Mouse (Mus musculus): ENCODE measurements around the gene Syne2. TPM values are rescaled to one million over a fixed set of nuclear protein-coding genes. Genes with fewer than 3 reads are reported as not detected.
A peak's percentile ranks its signal among the peaks of the same experiment; 100 is the strongest.

Syne2 gene
- polyA plus RNA-seq, 1 experiment: 28.0 TPM

DNA sequence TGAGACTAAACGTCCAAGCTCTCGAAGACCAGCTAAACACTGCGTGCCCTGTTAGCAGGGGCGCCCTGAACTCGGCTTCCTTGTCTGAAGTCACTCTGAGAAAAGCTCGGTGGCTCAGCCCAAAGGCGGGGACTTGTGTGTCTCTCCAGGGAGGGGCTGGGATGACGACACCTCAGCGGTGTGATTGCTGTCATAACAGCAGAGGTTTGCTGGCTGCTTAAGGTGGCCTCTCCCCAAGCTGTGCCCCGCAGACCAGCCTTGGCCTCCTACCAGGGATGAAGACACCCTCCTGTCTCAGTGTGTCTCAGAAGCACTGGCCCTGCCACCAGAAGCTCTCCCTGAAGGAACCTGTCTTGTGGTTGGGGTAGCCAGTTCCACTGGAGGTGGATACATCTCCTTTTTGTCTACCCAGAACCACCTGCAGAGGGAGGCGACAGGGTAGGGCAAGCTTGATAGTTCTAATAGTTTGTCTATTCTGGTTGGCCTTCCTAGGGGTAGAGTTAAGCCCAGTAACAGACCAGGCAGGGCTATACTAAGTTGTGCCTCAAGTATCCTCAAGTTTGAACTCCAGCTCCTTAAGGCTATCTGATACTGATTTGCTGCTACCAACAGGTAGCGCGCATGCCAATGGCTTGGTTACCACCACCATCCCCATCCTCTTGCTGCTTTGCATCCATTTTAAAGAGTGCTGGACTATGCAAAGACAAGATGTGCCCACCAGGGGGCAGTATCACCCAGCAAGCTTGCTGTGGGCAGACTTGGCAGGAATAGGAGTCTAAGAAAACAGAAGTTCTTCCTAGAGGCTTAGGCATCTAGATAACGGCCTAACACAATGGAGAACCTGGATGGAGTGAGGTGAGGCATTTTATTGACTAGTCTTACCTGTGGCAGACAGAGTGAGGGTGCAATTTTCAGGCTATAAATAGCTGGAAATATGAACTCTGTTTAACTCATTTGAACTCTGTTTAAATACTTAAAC is 198.5 kb downstream of the Syne2 start:
- peak; percentile 11 to 91 for DNase-seq (ENCODE audit: extremely low spot score in 1 of 2, low spot score in 1 of 2)

DNA sequence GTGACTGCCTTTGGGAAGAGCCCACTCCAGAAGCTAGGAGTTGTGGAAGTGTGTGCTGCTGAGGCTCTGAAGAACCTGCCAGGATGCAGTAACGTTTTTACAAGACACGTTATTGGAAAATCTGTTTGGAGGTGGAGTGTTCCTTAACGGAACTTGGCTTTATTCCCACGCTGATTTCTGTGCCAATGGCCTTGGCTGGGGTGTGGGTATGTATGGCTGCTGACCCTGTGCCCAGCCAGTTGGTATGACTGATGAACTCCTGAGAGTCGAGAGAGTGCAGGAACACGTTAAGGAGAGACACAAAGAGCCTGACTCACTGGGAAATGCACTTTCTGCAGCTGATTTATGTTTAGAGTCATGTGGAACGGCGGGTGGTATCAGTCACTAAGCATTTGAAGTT is 200.7 kb downstream of the Syne2 start:
- no peak for DNase-seq (ENCODE audit: extremely low spot score in 1 of 2, low spot score in 1 of 2)

DNA sequence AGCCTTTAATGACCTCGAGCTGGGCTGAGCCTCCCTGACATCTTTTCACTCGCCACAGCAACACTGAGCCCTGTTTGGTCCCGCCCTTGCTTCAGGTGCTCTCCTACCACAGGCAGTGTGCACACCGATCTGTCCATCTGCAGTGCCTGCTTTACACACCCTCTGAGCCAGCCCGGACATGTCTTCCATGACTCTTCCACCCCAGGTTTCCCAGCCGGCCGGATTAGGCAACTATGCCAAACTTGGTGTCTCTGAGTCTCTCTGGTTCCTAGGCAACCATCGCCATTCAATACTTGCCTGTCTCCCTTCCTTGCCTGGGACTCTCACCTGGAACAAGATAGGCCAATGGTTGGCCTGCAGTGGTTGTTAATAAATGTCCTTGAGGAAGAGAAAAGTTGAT is 224.4 kb downstream of the Syne2 start:
- DNase-seq (ENCODE audit: extremely low spot score in 1 of 2, low spot score in 1 of 2): no peak

DNA sequence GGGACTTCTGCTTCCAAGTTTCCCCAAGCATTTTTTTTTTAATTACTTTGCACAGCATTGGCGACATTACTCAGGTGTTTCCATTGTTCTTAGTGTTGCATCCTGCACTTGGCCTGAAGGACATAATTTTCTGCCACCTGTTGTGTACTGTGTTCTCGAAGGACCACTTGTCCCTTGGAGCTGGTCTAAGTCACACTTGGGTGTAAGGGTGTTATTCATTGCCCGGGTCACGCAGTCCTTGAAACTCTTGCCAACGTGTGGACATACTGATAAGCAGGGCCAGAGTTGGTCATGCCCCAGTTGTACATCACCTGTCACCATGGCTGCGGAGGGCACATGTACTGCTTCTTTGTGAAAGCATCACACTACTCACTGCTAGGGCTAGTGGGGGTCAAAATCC is 228.6 kb downstream of the Syne2 start:
- DNase-seq (ENCODE audit: extremely low spot score in 1 of 2, low spot score in 1 of 2): no peak

DNA sequence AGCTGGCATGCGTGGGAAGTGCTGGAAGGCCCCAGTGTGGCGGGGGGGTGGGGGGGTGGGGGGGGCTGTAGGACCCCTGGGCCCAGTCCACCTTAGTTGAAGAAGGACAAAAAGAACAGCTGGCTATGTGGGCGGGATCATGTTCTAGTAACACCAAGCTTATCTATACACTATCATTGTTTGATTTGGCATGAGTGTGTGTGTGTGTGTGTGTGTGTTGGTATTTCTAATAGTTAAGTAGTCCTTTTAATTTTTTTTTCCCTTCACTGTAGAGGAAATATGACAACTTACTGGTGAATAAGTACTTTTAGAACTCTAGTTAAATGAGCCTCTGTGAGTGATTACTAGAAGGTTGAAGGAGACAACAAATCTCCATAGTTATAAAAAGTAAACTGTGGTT is 230.0 kb downstream of the Syne2 start:
- no peak for DNase-seq (ENCODE audit: extremely low spot score in 1 of 2, low spot score in 1 of 2)

DNA sequence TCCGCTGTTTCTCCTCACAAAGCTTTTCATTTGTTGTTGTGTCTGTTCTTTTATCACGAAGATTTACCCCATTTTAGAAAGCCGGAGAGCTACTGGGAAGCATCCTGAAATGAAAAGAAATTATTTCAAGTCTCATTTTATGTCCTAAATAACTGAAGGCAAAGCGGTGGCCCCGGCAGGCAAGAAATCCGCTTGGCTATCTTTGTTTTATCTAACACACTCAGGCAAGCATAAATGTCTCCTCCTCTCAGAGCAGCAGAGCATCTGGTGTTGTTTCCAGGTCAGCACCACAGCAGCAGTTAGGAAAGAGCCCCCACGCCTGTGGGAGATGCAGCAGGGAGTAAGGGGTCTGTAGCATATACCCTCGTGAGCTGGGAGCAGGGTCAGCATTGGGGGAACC is 230.7 kb downstream of the Syne2 start:
- no peak for DNase-seq (ENCODE audit: extremely low spot score in 1 of 2, low spot score in 1 of 2)

DNA sequence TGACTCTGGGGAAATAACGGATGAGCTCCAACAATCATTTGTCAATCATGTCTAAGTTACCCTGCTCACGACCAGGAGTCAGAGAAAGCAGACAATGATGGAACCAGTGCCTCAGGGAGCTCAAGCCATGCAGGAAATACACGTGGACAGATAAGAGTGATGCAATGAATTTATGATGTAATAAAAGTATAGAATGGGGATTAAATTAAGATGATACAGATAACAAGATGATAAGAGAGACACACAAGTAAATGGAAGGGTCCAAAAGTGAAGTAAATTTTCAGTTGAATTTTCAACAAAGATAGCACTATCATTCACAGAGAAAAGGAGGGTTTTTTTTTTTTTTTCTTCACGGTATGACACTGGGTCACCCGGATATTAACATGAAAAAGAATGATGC is 231.4 kb downstream of the Syne2 start:
- no peak for DNase-seq (ENCODE audit: extremely low spot score in 1 of 2, low spot score in 1 of 2)

DNA sequence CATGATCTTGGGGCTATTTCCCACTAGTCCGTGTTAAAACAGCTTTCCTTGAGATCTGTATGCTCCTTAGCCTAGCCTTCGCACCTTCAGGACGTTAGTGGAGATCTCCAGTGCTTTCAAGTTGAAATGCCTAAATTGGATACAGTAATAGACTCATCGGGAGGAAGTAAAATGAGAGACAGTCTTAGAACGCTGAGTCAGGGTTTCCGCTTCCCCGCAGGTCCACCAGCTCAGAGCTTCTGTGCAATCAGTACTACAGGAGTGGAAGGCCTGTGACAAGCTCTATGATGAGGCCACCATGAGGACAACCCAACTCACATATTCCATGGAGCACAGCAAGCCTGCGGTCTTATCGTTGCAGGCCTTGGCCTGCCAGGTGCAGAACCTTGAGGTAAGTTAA is 233.9 kb downstream of the Syne2 start:
- no peak for DNase-seq (ENCODE audit: extremely low spot score in 1 of 2, low spot score in 1 of 2)

DNA sequence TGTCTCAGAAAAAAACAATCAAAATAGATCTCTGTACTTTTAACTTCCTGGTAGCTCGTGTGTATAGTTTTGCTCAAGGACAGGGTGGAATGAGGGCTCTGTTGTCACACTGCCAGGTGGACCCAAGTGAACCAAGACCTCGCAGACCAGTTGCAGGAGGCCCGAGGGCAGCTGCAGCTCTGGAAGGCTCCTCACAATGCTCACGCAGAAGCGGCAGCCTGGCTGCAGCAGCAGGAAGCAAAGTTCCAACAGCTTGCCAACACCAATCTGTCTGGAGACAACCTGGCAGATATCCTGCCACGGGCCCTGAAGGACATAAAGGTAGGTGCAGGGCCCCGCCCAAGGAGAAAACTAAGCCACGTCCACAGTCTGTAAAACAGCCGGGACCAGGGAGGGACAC is 236.7 kb downstream of the Syne2 start:
- DNase-seq (ENCODE audit: extremely low spot score in 1 of 2, low spot score in 1 of 2): no peak

DNA sequence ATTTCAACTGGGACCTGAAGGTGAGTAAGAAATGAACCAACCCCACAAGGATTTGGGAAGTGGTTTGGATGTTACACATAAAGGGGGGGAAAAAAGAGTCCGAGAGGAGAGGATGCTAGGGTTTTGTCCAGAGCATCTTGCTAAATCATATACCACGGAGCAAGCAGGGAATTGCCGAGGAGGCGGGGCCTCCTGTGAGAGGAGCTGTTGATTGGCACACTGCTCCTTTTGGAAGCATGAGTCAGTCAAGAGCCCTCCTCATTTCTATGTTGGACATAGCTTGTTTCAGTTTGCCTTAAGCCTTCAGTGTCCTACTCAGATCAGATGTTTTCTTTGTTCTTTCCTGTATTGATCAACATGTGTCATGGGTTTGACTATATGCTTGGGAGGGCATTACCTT is 245.1 kb downstream of the Syne2 start:
- no peak for DNase-seq (ENCODE audit: extremely low spot score in 1 of 2, low spot score in 1 of 2)

DNA sequence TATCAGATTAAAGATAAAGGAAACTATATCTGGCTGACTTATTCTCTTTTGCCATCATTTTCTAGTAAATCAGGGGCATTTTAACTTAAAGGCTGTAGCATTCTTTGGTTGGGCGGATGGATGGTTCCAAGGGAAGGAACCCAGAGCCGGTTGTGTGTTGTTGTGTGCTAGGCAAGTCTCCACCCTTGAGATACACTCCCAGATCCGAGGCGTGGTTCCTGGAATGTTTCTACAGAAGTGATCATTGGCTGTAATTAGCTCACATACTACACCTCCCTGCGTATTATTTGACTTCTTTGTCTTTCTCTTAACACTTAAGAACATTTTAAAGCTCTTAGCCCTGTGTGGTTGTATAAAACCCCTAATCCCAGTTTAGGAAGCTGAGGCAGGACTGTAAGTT is 252.5 kb downstream of the Syne2 start:
- DNase-seq (ENCODE audit: extremely low spot score in 1 of 2, low spot score in 1 of 2): no peak

DNA sequence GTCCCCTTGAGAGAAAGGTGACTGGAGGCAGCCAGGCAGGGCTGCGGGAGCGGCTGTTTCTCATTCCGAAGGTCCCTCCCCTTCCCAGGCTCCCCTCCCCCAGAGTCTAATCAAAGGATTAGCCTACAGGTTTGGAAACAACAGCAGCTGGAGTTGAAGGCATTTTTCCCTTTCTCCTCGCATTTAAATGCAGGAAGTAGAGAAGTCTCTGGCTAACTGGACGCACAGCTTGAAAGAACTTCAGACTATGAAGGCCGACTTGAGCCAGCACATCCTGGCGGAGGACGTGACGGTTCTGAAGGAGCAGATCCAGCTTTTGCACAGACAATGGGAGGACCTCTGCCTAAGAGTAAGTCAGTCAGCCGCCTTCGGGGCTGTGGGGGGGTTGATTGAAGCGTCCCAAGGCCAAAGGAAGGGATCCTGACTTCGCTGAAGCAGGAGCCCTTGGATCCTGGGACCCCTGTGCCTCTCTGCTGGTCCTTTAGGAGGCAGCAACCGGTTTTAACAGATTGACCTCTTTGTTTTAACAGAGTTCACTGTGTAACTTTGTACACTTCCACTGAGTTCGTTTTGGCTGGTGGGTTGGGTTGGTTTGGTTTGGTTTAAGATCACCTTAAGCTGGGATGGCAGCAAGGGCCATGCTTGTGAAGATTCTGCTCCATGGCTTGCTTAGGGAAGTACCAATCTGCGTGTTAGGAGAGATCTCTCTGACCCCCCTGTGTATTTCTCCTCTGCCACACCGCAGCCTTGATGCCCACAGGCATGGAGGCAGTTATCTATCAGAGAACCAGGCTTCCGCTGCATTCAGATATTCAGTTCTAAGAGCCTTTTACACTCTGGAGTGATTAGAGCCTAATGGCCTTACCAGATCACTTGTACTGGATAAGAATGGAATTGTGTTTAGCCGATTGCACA is 254.3 kb downstream of the Syne2 start:
- no peak for DNase-seq (ENCODE audit: extremely low spot score in 1 of 2, low spot score in 1 of 2)

DNA sequence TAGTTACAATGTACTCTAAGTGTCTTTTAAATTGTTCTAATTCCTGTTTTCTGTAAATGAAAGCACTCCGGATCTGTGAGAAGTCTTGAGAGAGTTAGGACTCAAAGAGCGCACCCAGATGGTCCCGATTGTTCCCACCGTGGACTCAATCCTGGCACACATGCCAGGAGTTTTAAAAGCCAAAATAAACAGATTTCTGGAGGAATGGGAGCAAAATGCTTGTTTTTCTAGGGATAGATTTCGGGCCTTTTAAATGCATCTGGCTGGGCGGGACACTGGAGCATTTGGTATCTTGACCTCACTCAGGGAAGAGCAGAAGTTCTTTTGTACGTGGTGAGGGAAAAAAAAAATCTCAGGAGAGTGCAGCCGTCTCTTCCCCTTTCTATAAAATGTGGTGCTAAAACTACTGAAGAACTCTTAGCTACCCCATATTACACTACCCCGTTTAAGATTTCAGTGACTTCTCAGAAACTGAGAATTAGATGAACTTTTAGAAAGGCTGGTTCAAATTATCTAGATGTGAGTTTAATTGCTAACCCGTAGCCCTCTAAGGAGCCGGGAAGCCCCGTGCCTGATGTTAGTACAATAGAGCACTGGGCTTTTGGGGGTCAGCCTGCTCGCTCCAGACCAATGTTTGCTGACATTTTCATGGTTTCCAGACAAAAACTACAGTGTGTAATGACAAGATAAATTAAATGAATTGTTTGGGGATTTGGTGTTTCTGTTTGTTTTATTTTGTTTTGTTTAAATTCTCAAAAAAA is 255.3 kb downstream of the Syne2 start:
- no peak for DNase-seq (ENCODE audit: extremely low spot score in 1 of 2, low spot score in 1 of 2)

DNA sequence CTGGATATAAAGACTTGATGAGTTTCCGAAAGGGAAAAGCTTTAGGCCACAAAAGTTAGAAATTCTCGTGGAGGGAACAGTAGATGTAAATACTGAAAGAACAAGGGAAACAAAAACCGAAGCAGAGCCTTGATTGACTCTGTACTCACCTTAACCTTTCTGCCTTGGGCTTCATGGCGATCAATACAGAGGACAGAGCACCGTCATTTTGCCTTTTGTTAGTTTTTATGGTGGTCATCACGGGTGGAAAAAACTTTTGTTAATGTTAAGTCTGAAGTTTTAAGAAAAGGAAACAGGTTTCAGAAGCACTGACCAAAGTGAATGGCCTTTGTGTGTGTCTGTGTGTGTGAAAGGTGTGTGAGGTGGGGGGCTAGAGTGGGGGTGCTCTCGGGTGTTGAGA is 256.0 kb downstream of the Syne2 start:
- no peak for DNase-seq (ENCODE audit: extremely low spot score in 1 of 2, low spot score in 1 of 2)

DNA sequence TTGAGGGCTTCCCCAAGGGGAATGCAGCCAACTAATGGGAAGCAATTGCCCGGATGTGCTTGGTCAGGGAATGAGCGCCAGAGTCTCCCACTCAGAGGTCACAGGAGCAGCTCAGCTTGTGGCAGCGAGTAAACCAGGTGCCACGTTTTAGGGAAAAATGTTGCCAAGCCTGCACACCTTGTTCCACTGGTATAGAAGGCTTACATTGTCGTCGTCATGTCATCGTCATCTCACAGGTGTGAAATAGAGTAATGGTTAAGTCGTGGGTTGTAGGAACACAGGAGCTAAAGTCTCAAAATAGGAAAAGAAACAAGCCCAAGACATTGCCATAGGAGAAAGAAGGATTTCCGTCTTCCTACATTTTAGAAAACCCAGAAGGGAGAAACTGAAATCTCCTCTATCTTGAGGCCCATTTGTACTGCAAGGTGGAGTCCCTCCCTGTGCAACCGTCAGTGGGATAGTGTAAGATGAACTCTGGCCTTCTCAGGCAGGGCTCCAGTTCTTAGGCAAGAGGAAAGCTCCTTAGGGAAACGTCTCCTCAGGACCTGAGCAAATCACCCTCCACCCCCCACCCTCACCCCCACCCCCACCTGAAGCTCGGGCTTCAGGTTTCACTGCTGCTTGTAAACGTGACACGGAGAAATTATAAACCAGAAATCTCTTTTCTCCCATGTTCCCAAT is 263.1 kb downstream of the Syne2 start:
- no peak for DNase-seq (ENCODE audit: extremely low spot score in 1 of 2, low spot score in 1 of 2)

DNA sequence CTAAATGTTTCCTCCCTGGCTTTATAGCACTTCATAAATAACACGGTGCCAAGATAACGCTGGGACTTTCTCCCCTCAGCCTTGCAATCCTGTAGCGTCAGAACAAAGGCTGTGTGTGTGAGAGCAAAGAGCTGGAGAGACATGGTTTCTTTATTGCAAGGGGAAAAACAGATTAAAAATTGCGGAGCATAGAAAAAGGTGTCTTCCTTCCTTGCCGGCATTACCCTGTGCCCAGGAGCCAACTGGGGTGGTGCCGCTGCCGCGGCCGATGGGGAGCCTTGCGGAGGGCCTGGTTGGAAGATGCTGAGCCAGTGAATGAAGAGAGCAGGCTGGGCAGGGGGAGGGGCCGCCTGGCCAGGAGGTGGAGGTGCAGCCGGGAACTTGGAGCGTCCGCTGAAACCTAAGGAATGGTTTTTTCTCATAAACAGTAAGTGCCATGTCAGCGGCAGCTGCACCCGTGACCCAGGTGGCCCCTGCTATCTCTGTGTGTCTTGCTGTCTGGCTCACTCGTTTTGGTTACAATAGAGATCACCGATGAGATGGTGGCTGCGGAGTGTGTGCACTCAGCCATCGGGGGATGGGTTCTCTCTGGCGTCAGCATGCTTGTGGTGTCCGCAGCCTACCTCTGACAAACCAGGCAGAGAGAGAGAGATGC is 263.8 kb downstream of the Syne2 start:
- DNase-seq (ENCODE audit: extremely low spot score in 1 of 2, low spot score in 1 of 2): peak; percentile 62 to 86

DNA sequence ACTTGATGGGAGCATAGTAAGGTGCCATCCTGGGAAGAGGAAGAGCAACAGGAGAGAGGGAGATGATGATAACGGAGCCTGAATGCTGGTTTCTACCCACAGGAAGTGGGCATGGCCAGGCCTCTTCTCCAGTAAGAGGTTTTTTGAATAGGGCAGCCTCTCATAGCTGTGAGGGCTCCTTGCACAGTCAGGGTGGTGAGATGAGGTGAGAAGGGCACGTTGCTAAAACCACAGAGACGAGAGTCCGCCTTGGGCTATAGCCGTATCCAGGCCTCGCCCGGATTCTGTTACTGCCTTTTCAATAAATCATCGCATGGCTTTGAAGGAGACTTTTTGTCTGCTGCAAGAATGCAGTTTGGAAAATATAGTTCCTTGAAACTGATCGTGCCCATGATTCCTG is 267.1 kb downstream of the Syne2 start:
- DNase-seq (ENCODE audit: extremely low spot score in 1 of 2, low spot score in 1 of 2): no peak

DNA sequence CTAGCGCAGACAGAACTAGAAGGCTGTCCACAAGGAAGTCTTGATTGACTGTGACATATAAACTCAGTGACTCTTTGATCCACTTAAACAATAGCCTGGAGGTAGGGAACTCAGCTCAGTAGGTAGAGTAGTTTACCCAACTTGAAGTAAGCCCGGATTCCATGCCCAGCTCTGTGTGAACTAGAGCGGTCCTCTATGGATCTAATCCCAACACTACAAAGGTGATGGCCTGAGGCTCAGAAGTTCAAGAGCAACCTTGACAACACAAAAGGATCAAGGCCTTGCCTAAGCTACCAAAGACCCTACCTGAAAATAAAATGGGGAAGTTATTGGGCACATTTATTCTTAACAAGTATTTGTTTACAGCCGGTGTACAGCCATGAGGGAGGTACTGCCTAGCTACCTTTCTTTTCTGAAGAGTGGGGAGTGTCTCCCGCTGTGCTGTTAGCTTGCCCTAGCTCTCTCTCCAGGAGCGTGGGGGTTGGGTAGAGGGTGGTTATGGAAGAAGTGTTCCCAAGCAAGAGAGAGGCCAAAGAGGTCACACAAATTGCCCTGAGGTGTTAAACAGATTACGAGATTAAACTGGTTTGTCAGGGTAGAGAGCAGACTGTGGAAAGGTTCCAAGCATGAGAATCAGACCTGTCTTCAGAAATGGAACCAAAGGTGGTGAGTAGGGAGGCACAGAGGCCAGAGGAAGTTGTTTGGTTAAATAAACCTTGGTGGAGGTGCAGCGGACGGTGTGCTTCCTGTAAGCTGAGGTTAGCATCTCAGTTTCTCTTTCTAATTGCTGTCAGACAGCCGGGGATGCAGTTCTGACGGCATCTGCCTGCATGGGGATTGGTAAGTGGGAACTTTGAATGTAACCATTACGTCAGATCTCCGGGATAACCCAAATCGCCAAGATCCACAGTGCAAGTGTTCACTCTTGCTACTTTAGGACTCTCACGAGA is 268.3 kb downstream of the Syne2 start:
- no peak for DNase-seq (ENCODE audit: extremely low spot score in 1 of 2, low spot score in 1 of 2)

DNA sequence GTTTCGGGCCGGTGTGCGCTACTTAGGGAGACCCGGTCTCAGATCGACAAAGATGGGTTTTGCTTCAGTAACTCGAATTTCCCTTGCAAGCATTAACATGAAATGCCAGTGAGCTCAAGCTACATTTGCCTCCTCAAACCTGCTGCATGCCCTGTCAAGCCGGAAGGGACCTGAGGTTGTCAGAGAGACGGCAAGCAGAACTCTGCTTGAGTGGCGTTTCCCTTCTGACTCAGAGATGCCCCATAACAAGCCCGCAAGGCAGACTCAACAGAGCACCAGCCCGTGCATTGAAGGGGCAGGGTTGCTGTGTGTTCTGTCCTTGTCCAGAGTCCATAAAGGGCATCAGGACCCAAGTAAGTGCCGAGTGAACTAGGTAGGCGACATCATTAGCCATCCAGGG is 269.1 kb downstream of the Syne2 start:
- DNase-seq (ENCODE audit: extremely low spot score in 1 of 2, low spot score in 1 of 2): no peak
